Mouse (Mus musculus) kidney, postnatal 0 days (tissue): ENCODE results near the gene Csf3. TPM values are rescaled to one million over a fixed set of nuclear protein-coding genes. Genes with fewer than 3 reads are reported as not detected.

Experiments
- ATAC-seq: fragments of 200-750 bp; cut with Nextera tagmentation; replicated peaks from 2 replicates; pipeline ENCODE4 v1.8.0; 2017; ENCODE audit warnings: low read depth, moderate number of reproducible peaks, moderate TSS enrichment, moderate library complexity; ENCODE audit not compliant: low FRiP score
- DNase-seq: peaks from one replicate; pipeline ENCODE4 v3.0.0-alpha.2; 2016; ENCODE audit warnings: low spot score
- H3K27ac ChIP-seq: fragments of 300-500 bp; sonication (generic); 2 replicates; pipeline ENCODE4 v1.5.1; 2014; ENCODE audit warnings: mild to moderate bottlenecking
- H3K27me3 ChIP-seq: fragments of 300-500 bp; sonication (generic); 2 replicates; pipeline ENCODE4 v1.6.1; 2014; ENCODE audit warnings: low read length, mixed read lengths; ENCODE audit not compliant: insufficient read depth
- H3K36me3 ChIP-seq: fragments of 300-500 bp; sonication (generic); 2 replicates; pipeline ENCODE4 v1.6.1; 2014; ENCODE audit warnings: low read length, mixed read lengths; ENCODE audit not compliant: insufficient read depth
- H3K4me1 ChIP-seq: fragments of 300-500 bp; sonication (generic); replicated peaks from 2 replicates; pipeline ENCODE4 v1.6.1; 2014; ENCODE audit warnings: antibody characterized with exemption, low read length, mixed read lengths; ENCODE audit not compliant: insufficient read depth
- H3K4me2 ChIP-seq: fragments of 300-500 bp; sonication (generic); 2 replicates; pipeline ENCODE4 v1.6.1; 2014; ENCODE audit warnings: mild to moderate bottlenecking, low read length, moderate library complexity, mixed read lengths
- H3K4me3 ChIP-seq: fragments of 300-500 bp; sonication (generic); replicated peaks from 2 replicates; pipeline ENCODE4 v1.5.1; 2014; ENCODE audit warnings: low read depth, low read length
- H3K9ac ChIP-seq: fragments of 300-500 bp; sonication (generic); 2 replicates; pipeline ENCODE4 v1.6.1; 2014; ENCODE audit warnings: low read depth, low read length
- H3K9me3 ChIP-seq: fragments of 300-500 bp; sonication (generic); replicated peaks from 2 replicates; pipeline ENCODE4 v1.6.1; 2016; ENCODE audit warnings: low read length, inconsistent platforms, mixed read lengths
- CTCF ChIP-seq: IDR thresholded peaks from 2 replicates; pipeline ENCODE4 v1.5.1; 2016; ENCODE audit warnings: antibody characterized with exemption, low read depth, mild to moderate bottlenecking, moderate library complexity
- whole genome bisulfite sequencing: fragments of 180-500 bp; shearing (Covaris S2); extraction: QIAGEN DNeasy Blood & Tissue Kit; methylation state at CpG from one replicate; pipeline ENCODE4 v1.1.7; 2014; 5-methylcytosine and 5-hydroxymethylcytosine counted together
- polyA plus RNA-seq: library from polyadenylated mRNA; unstranded; fragments of >200 nt; fragmentation: Nextera tagmentation; extraction: Ambion mirVana; gene quantifications from 2 replicates; pipeline ENCODE4 v1.2.1, GENCODE M21; 2015

Gene Csf3
- polyA plus RNA-seq, 1 experiment from 2014 or later = 0.13 TPM

- Histone ChIP-seq H3K4me1 (peaks cover 28% of the 10 kb centered on the region), H3K4me3 (no peak overlapping the region), H3K4me2 (no peak overlapping the region), H3K27me3 (no peaks in the 10 kb centered on the region), H3K36me3 (no peaks in the 10 kb centered on the region), H3K9ac (no peak overlapping the region), H3K9me3 (no peaks in the 10 kb centered on the region), H3K27ac (no peak overlapping the region)
- ATAC-seq (no peak), DNase-seq (no peak)
- TF ChIP-seq CTCF = no peak
- 70% methylated on average over 9 of the region's 9 CpGs for WGBS
Measured at GRCm38 (mm10) chr11:98738925-98739324, 37.9 kb downstream of the Csf3 start.

- peak overlapping the region; percentile 97 for H3K4me3 ChIP-seq
- TF ChIP-seq CTCF = no peak
- DNase-seq (no peak), ATAC-seq (no peak)
- H3K9me3 ChIP-seq = no peaks in the 10 kb centered on the region
- 8% methylated on average over 8 of the region's 8 CpGs for WGBS
- peaks cover 38% of the 10 kb centered on the region for H3K4me1 ChIP-seq
- H3K9ac ChIP-seq = peak overlapping the region; percentile 90
- H3K4me2 ChIP-seq = peak overlapping the region; percentile 84
- no peaks in the 10 kb centered on the region for H3K27me3 ChIP-seq
- H3K36me3 ChIP-seq = no peaks in the 10 kb centered on the region
- H3K27ac ChIP-seq = peak overlapping the region; percentile 95
Measured at GRCm38 (mm10) chr11:98740026-98740392, 38.9 kb downstream of the Csf3 start.

- no peaks in the 10 kb centered on the region for H3K36me3 ChIP-seq
- peak within 1 kb of the TSS; percentile 84 for H3K4me2 ChIP-seq
- H3K4me1 ChIP-seq = peaks cover 44% of the 10 kb centered on the region
- H3K9ac ChIP-seq = peak within 1 kb of the TSS; percentile 90
- TF ChIP-seq CTCF = no peak
- H3K4me3 ChIP-seq = peak within 1 kb of the TSS; percentile 97
- H3K27me3 ChIP-seq = no peaks in the 10 kb centered on the region
- ATAC-seq (peak; percentile 31), DNase-seq (peak; percentile 86)
- WGBS = under 1% methylated on average over 22 of the region's 22 CpGs
- peak within 1 kb of the TSS; percentile 95 for H3K27ac ChIP-seq
- H3K9me3 ChIP-seq = no peaks in the 10 kb centered on the region
Measured at GRCm38 (mm10) chr11:98740393-98741050, 39.5 kb downstream of the Csf3 start, which contains the start of gene Thra. Gene Thra, plus strand, starts transcription at chr11:98740638.

- Histone ChIP-seq H3K4me2 (peak overlapping the region; percentile 84), H3K4me1 (peaks cover 50% of the 10 kb centered on the region), H3K27me3 (no peaks in the 10 kb centered on the region), H3K9ac (peak overlapping the region; percentile 90), H3K36me3 (no peaks in the 10 kb centered on the region), H3K4me3 (peak overlapping the region; percentile 97), H3K27ac (peak overlapping the region; percentile 95), H3K9me3 (no peaks in the 10 kb centered on the region)
- TF ChIP-seq CTCF = no peak
- ATAC-seq (no peak), DNase-seq (no peak)
- 0% methylated on average over 17 of the region's 17 CpGs for WGBS
Measured at GRCm38 (mm10) chr11:98741051-98741620, 40.1 kb downstream of the Csf3 start.

- WGBS = under 1% methylated on average over 72 of the region's 86 CpGs
Measured at GRCm38 (mm10) chr11:98741622-98742396, 40.7 kb downstream of the Csf3 start.

More at GRCm38 (mm10) chr11:98741622-98742396, 40.7 kb downstream of the Csf3 start:
- no peaks in the 10 kb centered on the region for H3K27me3 ChIP-seq
- peak; percentile 50; the same call in 1 of the 2 replicates for TF ChIP-seq CTCF
- peak overlapping the region; percentile 97 for H3K4me3 ChIP-seq
- H3K36me3 ChIP-seq = no peaks in the 10 kb centered on the region
- DNase-seq = peak; percentile 89
- ATAC-seq = peak; percentile 76
- H3K9ac ChIP-seq = peak overlapping the region; percentile 90
- peak overlapping the region; percentile 84 for H3K4me2 ChIP-seq
- peak overlapping the region; percentile 95 for H3K27ac ChIP-seq
- H3K9me3 ChIP-seq = no peaks in the 10 kb centered on the region
- peaks cover 56% of the 10 kb centered on the region for H3K4me1 ChIP-seq
